Mouse (Mus musculus): Measurements from ENCODE around the gene Olfr214. TPM values are rescaled to one million over a fixed set of nuclear protein-coding genes. Genes with fewer than 3 reads are reported as not detected.
"Not testable (repeated sequence)": the region's sequence is repeated elsewhere in the genome, so short reads cannot be mapped to it uniquely, and the experiment has no call there.

Olfr214 gene
- not detected in 2 replicates for polyA plus RNA-seq (2014; fragmentation: Nextera tagmentation; extraction: Ambion mirVana)

- Histone ChIP-seq H3K4me2 (ENCODE audit: low read depth) (no peak within 1 kb of the TSS), H3K27ac (ENCODE audit: low read depth, low read length) (no peak within 1 kb of the TSS), H3K9me3 (ENCODE audit: control insufficient read depth, low read length) (no peaks in the 10 kb centered on the region), H3K4me3 (ENCODE audit: low read depth, low read length) (no peak within 1 kb of the TSS), H3K4me1 (ENCODE audit: control insufficient read depth, insufficient read depth, low read length) (no peaks in the 10 kb centered on the region), H3K9ac (ENCODE audit: low read length) (no peak within 1 kb of the TSS), H3K27me3 (ENCODE audit: control insufficient read depth, insufficient read depth, low read length) (no peaks in the 10 kb centered on the region), H3K36me3 (ENCODE audit: control insufficient read depth, insufficient read depth, low read length) (no peaks in the 10 kb centered on the region)
- ATAC-seq (ENCODE audit: insufficient read depth, low FRiP score, low TSS enrichment) = no peak
- WGBS = 96% methylated on average over 1 of the region's 1 CpGs
- DNase-seq (ENCODE audit: low spot score) = no peak
These were observed at the start of gene Olfr214 for GRCm38 (mm10) chr6:116553935-116554334. Gene Olfr214, plus strand, starts transcription at chr6:116554235.

DNA sequence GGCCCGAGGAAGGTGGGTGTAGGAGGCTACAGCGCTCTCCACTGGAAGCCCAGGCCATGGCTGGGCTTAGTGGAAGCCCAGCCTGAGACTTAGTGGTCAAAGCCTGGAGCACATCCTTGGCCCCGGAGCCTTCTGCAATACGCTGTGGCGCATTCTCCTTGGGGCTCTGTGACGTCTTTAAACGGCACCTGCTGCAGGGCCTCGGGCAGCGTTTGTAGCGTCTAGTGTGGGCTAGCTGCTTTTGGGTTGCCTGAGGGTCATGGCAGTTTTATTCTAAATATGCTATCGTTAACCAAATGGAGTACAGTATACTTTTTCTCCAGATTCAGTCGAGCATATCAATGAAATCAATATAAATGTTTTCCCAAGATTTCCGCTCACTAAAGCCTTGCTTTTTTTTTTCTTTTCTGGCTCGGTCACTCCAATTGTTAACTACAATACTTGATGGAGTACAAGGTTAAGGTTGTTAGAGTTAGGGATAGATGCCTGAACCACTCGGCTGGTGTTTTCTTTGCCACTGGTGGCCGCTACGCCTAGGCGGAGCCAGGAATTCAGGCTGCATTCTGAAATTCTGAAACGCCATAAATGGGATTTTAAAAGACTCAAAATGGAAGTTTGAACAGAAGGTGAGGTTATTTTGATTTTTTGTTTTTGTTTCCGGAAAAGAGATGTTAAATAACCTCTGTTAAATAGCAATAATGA, 47.6 kb upstream of the Olfr214 start, which contains the start of gene Olfr212:
Gene Olfr212 (plus strand): TSS at position 215 of the 702 bp plus-strand sequence.
- H3K27me3 ChIP-seq (ENCODE audit: control insufficient read depth, insufficient read depth, low read length); H3K9ac ChIP-seq (ENCODE audit: low read length); H3K4me1 ChIP-seq (ENCODE audit: control insufficient read depth, insufficient read depth, low read length); H3K27ac ChIP-seq (ENCODE audit: low read depth, low read length); H3K4me2 ChIP-seq (ENCODE audit: low read depth); ATAC-seq (ENCODE audit: insufficient read depth, low FRiP score, low TSS enrichment); H3K4me3 ChIP-seq (ENCODE audit: low read depth, low read length); DNase-seq (ENCODE audit: low spot score); H3K36me3 ChIP-seq (ENCODE audit: control insufficient read depth, insufficient read depth, low read length); H3K9me3 ChIP-seq (ENCODE audit: control insufficient read depth, low read length): not testable (repeated sequence)
- WGBS = 89% methylated on average over 19 of the region's 20 CpGs

DNA sequence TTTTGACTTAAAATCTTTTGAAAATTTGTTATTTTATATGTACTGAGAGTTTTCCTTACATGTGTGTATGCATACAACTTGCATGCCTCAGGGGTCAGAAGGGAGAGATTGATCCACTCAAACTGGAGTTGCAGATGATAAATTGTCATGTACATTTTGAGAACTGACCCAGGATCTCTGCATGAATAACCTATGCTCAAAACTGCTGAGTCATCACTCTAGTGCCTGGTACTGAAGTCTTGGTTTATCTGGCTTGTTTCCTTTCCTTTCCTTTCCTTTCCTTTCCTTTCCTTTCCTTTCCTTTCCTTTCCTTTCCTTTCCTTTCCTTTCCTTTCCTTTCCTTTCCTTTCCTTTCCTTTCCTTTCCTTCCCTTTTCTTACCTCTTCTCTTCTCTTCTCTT, 39.2 kb upstream of the Olfr214 start:
- Histone ChIP-seq H3K9me3 (ENCODE audit: control insufficient read depth, low read length) (no peaks in the 10 kb centered on the region), H3K27ac (ENCODE audit: low read depth, low read length) (no peak overlapping the region), H3K27me3 (ENCODE audit: control insufficient read depth, insufficient read depth, low read length) (no peaks in the 10 kb centered on the region), H3K36me3 (ENCODE audit: control insufficient read depth, insufficient read depth, low read length) (no peaks in the 10 kb centered on the region), H3K9ac (ENCODE audit: low read length) (no peak overlapping the region), H3K4me1 (ENCODE audit: control insufficient read depth, insufficient read depth, low read length) (no peaks in the 10 kb centered on the region), H3K4me3 (ENCODE audit: low read depth, low read length) (no peak overlapping the region), H3K4me2 (ENCODE audit: low read depth) (no peak overlapping the region)
- ATAC-seq (ENCODE audit: insufficient read depth, low FRiP score, low TSS enrichment) (no peak), DNase-seq (ENCODE audit: low spot score) (no peak)

DNA sequence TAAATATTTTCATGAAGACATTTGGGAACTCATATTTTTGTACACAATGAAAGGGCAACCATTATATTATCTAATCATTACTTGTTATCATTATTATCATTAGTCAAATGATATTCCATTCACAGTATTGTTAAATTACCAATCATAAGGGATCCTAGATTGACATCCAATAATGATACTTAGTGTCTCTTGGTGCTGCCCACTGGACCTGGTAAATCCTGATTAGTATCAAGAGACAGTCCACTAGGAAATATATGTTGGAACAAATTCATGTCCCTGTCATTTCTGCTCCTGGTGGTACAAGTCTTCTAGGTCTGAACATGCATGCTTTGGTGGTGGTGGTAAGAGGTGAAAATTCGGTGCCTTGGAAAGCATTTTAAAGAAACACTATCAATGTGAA, 15.9 kb upstream of the Olfr214 start, which contains the start of gene Olfr213:
Gene Olfr213 (plus strand): TSS at position 301 of the 400 bp plus-strand sequence.
- DNase-seq (ENCODE audit: low spot score) (no peak), ATAC-seq (ENCODE audit: insufficient read depth, low FRiP score, low TSS enrichment) (no peak)
- 81% methylated on average over 1 of the region's 1 CpGs for WGBS
- Histone ChIP-seq H3K9ac (ENCODE audit: low read length) (no peak within 1 kb of the TSS), H3K27me3 (ENCODE audit: control insufficient read depth, insufficient read depth, low read length) (no peaks in the 10 kb centered on the region), H3K4me1 (ENCODE audit: control insufficient read depth, insufficient read depth, low read length) (no peaks in the 10 kb centered on the region), H3K9me3 (ENCODE audit: control insufficient read depth, low read length) (no peaks in the 10 kb centered on the region), H3K4me2 (ENCODE audit: low read depth) (no peak within 1 kb of the TSS), H3K27ac (ENCODE audit: low read depth, low read length) (no peak within 1 kb of the TSS), H3K4me3 (ENCODE audit: low read depth, low read length) (no peak within 1 kb of the TSS), H3K36me3 (ENCODE audit: control insufficient read depth, insufficient read depth, low read length) (no peaks in the 10 kb centered on the region)

DNA sequence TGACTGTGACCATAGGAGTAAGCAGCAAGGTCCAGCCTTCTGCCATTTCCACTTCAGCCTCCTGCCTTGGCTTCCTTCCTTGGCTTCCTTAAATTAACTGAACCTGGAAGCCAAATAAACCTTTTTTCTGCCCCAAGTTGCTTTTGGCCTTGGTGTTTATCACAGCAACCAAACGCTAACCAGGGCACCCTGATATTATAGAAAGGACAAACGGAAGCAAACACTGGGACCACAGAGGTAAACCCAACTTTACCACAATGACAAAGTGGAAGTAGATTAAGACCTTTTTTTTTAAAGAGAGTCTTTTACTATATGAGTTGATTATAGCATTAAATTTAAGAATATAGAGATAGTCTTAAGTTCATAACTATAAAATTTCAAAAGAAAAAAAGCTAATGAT, 11.5 kb upstream of the Olfr214 start:
- no peak for ATAC-seq (ENCODE audit: insufficient read depth, low FRiP score, low TSS enrichment)
- Histone ChIP-seq H3K27ac (ENCODE audit: low read depth, low read length) (no peak overlapping the region), H3K36me3 (ENCODE audit: control insufficient read depth, insufficient read depth, low read length) (no peaks in the 10 kb centered on the region), H3K4me2 (ENCODE audit: low read depth) (no peak overlapping the region), H3K9ac (ENCODE audit: low read length) (no peak overlapping the region), H3K27me3 (ENCODE audit: control insufficient read depth, insufficient read depth, low read length) (no peaks in the 10 kb centered on the region), H3K4me1 (ENCODE audit: control insufficient read depth, insufficient read depth, low read length) (no peaks in the 10 kb centered on the region), H3K9me3 (ENCODE audit: control insufficient read depth, low read length) (no peaks in the 10 kb centered on the region), H3K4me3 (ENCODE audit: low read depth, low read length) (no peak overlapping the region)
- DNase-seq (ENCODE audit: low spot score) = no peak
- 89% methylated on average over 2 of the region's 2 CpGs for WGBS

DNA sequence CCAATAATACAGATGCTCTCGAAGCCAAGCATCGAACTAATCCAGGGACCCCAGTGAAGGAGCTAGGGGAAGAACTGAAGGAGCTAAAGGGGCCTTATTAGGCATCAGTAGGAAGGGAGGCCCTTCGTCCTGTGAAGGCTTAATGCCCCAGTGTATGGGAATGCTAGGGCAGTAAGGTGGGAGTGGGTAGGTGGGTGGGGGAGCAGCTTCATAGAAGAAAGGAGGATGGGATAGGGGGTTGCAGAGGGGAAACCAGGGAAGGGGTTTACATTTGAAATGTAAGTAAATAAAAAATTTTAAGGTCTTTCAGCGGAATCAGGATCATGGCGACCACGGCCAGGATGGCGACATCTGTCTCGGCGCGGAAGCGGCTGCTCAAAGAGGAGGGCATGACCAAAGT, 3.2 kb upstream of the Olfr214 start, which contains the start of gene Gm5580:
Gene Gm5580 (plus strand): TSS at position 301 of the 400 bp plus-strand sequence.
- 98% methylated on average over 11 of the region's 11 CpGs for WGBS
- H3K27me3 ChIP-seq (ENCODE audit: control insufficient read depth, insufficient read depth, low read length); H3K4me2 ChIP-seq (ENCODE audit: low read depth); H3K36me3 ChIP-seq (ENCODE audit: control insufficient read depth, insufficient read depth, low read length); H3K9me3 ChIP-seq (ENCODE audit: control insufficient read depth, low read length); H3K27ac ChIP-seq (ENCODE audit: low read depth, low read length); ATAC-seq (ENCODE audit: insufficient read depth, low FRiP score, low TSS enrichment); H3K4me1 ChIP-seq (ENCODE audit: control insufficient read depth, insufficient read depth, low read length); H3K9ac ChIP-seq (ENCODE audit: low read length); H3K4me3 ChIP-seq (ENCODE audit: low read depth, low read length); DNase-seq (ENCODE audit: low spot score): not testable (repeated sequence)

DNA sequence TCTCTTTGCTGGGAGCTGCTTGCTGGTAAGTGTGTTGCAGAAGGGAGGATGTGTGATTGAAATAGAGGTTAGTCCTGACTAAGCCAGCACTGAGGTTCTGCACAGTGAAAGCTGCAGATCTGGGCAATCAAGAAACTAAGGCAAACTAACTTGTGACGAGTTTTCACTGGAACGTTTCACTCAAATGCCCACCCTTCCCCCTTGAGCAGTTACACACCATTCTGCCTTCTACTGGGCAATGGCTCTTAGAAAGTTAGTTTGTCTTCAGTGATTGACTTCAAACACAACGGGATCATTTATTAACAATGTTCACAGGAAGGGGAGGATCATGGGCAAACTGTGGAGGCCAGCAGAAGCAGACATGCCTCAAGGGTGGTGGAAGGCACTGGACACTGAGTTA, 917 bp downstream of the Olfr214 start:
- Histone ChIP-seq H3K4me2 (ENCODE audit: low read depth) (no peak overlapping the region), H3K9ac (ENCODE audit: low read length) (no peak overlapping the region), H3K9me3 (ENCODE audit: control insufficient read depth, low read length) (no peaks in the 10 kb centered on the region), H3K4me3 (ENCODE audit: low read depth, low read length) (no peak overlapping the region), H3K27ac (ENCODE audit: low read depth, low read length) (no peak overlapping the region), H3K27me3 (ENCODE audit: control insufficient read depth, insufficient read depth, low read length) (no peaks in the 10 kb centered on the region), H3K36me3 (ENCODE audit: control insufficient read depth, insufficient read depth, low read length) (no peaks in the 10 kb centered on the region), H3K4me1 (ENCODE audit: control insufficient read depth, insufficient read depth, low read length) (no peaks in the 10 kb centered on the region)
- 65% methylated on average over 3 of the region's 3 CpGs for WGBS
- ATAC-seq (ENCODE audit: insufficient read depth, low FRiP score, low TSS enrichment) (no peak), DNase-seq (ENCODE audit: low spot score) (no peak)

GRCm38 (mm10) chr6:116569834-116570233, 15.8 kb downstream of the Olfr214 start:
- no peaks in the 10 kb centered on the region for H3K4me1 ChIP-seq (ENCODE audit: control insufficient read depth, insufficient read depth, low read length)
- H3K4me2 ChIP-seq (ENCODE audit: low read depth) = no peak overlapping the region
- H3K9ac ChIP-seq (ENCODE audit: low read length) = no peak overlapping the region
- no peaks in the 10 kb centered on the region for H3K36me3 ChIP-seq (ENCODE audit: control insufficient read depth, insufficient read depth, low read length)
- no peaks in the 10 kb centered on the region for H3K9me3 ChIP-seq (ENCODE audit: control insufficient read depth, low read length)
- no peak overlapping the region for H3K4me3 ChIP-seq (ENCODE audit: low read depth, low read length)
- no peaks in the 10 kb centered on the region for H3K27me3 ChIP-seq (ENCODE audit: control insufficient read depth, insufficient read depth, low read length)
- WGBS = 31% methylated on average over 3 of the region's 3 CpGs
- ATAC-seq (ENCODE audit: insufficient read depth, low FRiP score, low TSS enrichment) = no peak
- H3K27ac ChIP-seq (ENCODE audit: low read depth, low read length) = no peak overlapping the region
- peak; percentile 20 for DNase-seq (ENCODE audit: low spot score)

DNA sequence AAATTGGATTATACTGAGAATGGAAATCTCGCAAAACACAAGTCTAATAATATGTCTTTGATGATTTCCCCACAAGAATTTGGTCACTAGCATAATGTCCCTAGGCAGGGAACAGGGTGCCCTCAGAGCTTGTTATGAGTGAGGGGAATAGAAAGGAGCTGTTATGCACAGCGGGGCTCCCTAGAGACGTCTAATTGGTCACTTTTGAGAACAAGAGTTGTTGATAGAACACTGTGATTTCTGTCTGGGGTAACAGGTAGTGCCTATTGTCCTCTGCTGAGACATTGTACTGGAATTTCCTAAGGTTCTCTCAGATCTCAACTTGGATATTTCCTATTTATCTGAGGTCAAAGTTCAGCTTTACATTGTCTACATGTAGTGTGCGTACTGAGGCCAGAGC, 30.1 kb downstream of the Olfr214 start, which contains the start of gene Olfr215:
Gene Olfr215 (minus strand): TSS at position 101 of the 400 bp plus-strand sequence.
- no peaks in the 10 kb centered on the region for H3K36me3 ChIP-seq (ENCODE audit: control insufficient read depth, insufficient read depth, low read length)
- H3K4me2 ChIP-seq (ENCODE audit: low read depth) = no peak within 1 kb of the TSS
- WGBS = 81% methylated on average over 4 of the region's 4 CpGs
- H3K27me3 ChIP-seq (ENCODE audit: control insufficient read depth, insufficient read depth, low read length) = no peaks in the 10 kb centered on the region
- H3K9ac ChIP-seq (ENCODE audit: low read length) = no peak within 1 kb of the TSS
- no peak for DNase-seq (ENCODE audit: low spot score)
- H3K4me1 ChIP-seq (ENCODE audit: control insufficient read depth, insufficient read depth, low read length) = no peaks in the 10 kb centered on the region
- no peak for ATAC-seq (ENCODE audit: insufficient read depth, low FRiP score, low TSS enrichment)
- no peak within 1 kb of the TSS for H3K27ac ChIP-seq (ENCODE audit: low read depth, low read length)
- no peaks in the 10 kb centered on the region for H3K9me3 ChIP-seq (ENCODE audit: control insufficient read depth, low read length)
- no peak within 1 kb of the TSS for H3K4me3 ChIP-seq (ENCODE audit: low read depth, low read length)

Measured in neural tube, embryonic 11.5 days (tissue).